In genomic region chr7:80342858-80343257, GRCm38 (mm10) we compare ENCODE assay signal across 8 mouse cellular contexts. TPM values are rescaled to one million over a fixed set of nuclear protein-coding genes. Genes with fewer than 3 reads are reported as not detected.
DNase-seq lines count a peak whose midpoint lies in the region; ATAC-seq and TF ChIP-seq lines count a peak whose summit lies in the region.

Gene Hddc3 (plus strand): TSS chr7:80343104.

- H3K4me3 ChIP-seq in bone marrow, adult 2 months (replicated peaks; ENCODE audit: control insufficient read depth, low read depth, low read length): peak within 1 kb of the TSS; percentile 83
- H3K4me3 ChIP-seq in embryonic facial prominence, embryonic 15.5 days (replicated peaks): peak within 1 kb of the TSS; percentile 58
- peak within 1 kb of the TSS; percentile 51 for H3K4me3 ChIP-seq in limb, embryonic 14.5 days (replicated peaks; ENCODE audit: low read length)
- H3K4me3 ChIP-seq in midbrain, postnatal 0 days (ENCODE audit: low read depth, low read length): peak within 1 kb of the TSS; percentile 46

- peak within 1 kb of the TSS; percentile 71 for H3K27ac ChIP-seq in bone marrow, adult 2 months (ENCODE audit: control insufficient read depth, insufficient read depth, low read depth, low read length, poor library complexity)
- H3K27ac ChIP-seq in embryonic facial prominence, embryonic 15.5 days (replicated peaks): peak within 1 kb of the TSS; percentile 75
- H3K27ac ChIP-seq in limb, embryonic 14.5 days (replicated peaks; ENCODE audit: low read depth, low read length): peak within 1 kb of the TSS; percentile 68; the same call in 1 of the 2 replicates
- peak within 1 kb of the TSS; percentile 82 for H3K27ac ChIP-seq in midbrain, postnatal 0 days (ENCODE audit: low read depth, low read length)

- peak; percentile 73 for TF ChIP-seq CTCF in bone marrow, adult 2 months (IDR thresholded peaks at IDR 0.05; ENCODE audit: control insufficient read depth, insufficient read depth, low read length)
- TF ChIP-seq CTCF in midbrain, postnatal 0 days (IDR thresholded peaks at IDR 0.05): peak; percentile 89

- peak within 1 kb of the TSS; percentile 80 for H3K4me2 ChIP-seq in embryonic facial prominence, embryonic 15.5 days (replicated peaks)
- H3K4me2 ChIP-seq in limb, embryonic 14.5 days (replicated peaks; ENCODE audit: low read depth, low read length, severe bottlenecking): peak within 1 kb of the TSS; percentile 74
- peak within 1 kb of the TSS; percentile 64 for H3K4me2 ChIP-seq in midbrain, postnatal 0 days (ENCODE audit: low read depth, low read length, poor library complexity, severe bottlenecking)

- no peaks in the 10 kb centered on the region for H3K9me3 ChIP-seq in embryonic facial prominence, embryonic 15.5 days (replicated peaks)
- H3K9me3 ChIP-seq in limb, embryonic 14.5 days (ENCODE audit: control insufficient read depth, low read length): no peaks in the 10 kb centered on the region
- no peaks in the 10 kb centered on the region for H3K9me3 ChIP-seq in midbrain, postnatal 0 days (ENCODE audit: low read length)

- peak; percentile 15; the same call in 1 of the 2 replicates for ATAC-seq in embryonic facial prominence, embryonic 15.5 days (ENCODE audit: insufficient number of reproducible peaks, low FRiP score, low TSS enrichment, low read depth)
- peak; percentile 72 for ATAC-seq in limb, embryonic 14.5 days (ENCODE audit: low FRiP score, low read depth)
- peak; percentile 51 for ATAC-seq in midbrain, postnatal 0 days (ENCODE audit: low FRiP score)

- 0 out of 2 replicates have a peak, but pooled peaks cover 4% of the 10 kb centered on the region for H3K36me3 ChIP-seq in embryonic facial prominence, embryonic 15.5 days
- H3K36me3 ChIP-seq in limb, embryonic 14.5 days (ENCODE audit: control insufficient read depth, insufficient read depth, low read length): peaks cover 6% of the 10 kb centered on the region; the same call in 1 of the 2 replicates
- no peaks in the 10 kb centered on the region for H3K36me3 ChIP-seq in midbrain, postnatal 0 days (ENCODE audit: insufficient read depth, low read length)

- H3K9ac ChIP-seq in embryonic facial prominence, embryonic 15.5 days: peak within 1 kb of the TSS; percentile 59
- peak within 1 kb of the TSS; percentile 81 for H3K9ac ChIP-seq in limb, embryonic 14.5 days (ENCODE audit: low read depth, low read length, severe bottlenecking)
- peak within 1 kb of the TSS; percentile 82 for H3K9ac ChIP-seq in midbrain, postnatal 0 days (replicated peaks; ENCODE audit: low read length, poor library complexity, severe bottlenecking)

- DNase-seq in 416B (ENCODE audit: low read depth): peak; percentile 97
- DNase-seq in heart, adult 8-10 months (ENCODE audit: low spot score): peak; percentile 90
- peak; percentile 95 for DNase-seq in kidney, adult 9 months
- DNase-seq in limb, embryonic 14.5 days (ENCODE audit: low spot score): peak; percentile 99
- peak; percentile 99 for DNase-seq in midbrain, postnatal 0 days (ENCODE audit: low spot score)
- DNase-seq in spleen, postnatal 14 days (ENCODE audit: low spot score in 2 of 2): peak; percentile 87 to 95

- peaks cover 7% of the 10 kb centered on the region for H3K4me1 ChIP-seq in bone marrow, adult 2 months (ENCODE audit: control insufficient read depth, insufficient read depth, low read length)
- H3K4me1 ChIP-seq in embryonic facial prominence, embryonic 15.5 days: peaks cover 42% of the 10 kb centered on the region
- H3K4me1 ChIP-seq in limb, embryonic 14.5 days (ENCODE audit: control insufficient read depth, insufficient read depth, low read length): peaks cover 28% of the 10 kb centered on the region
- H3K4me1 ChIP-seq in midbrain, postnatal 0 days (ENCODE audit: insufficient read depth, low read length): peaks cover 28% of the 10 kb centered on the region; the same call in 1 of the 2 replicates

- 1% methylated on average over 25 of the region's 25 CpGs for WGBS in bone marrow, adult 2 months
- whole genome bisulfite sequencing in embryonic facial prominence, embryonic 15.5 days: under 1% methylated on average over 25 of the region's 25 CpGs
- WGBS in limb, embryonic 14.5 days: 2% methylated on average over 25 of the region's 25 CpGs
- under 1% methylated on average over 25 of the region's 25 CpGs for WGBS in midbrain, postnatal 0 days

- H3K27me3 ChIP-seq in embryonic facial prominence, embryonic 15.5 days: no peaks in the 10 kb centered on the region
- no peaks in the 10 kb centered on the region for H3K27me3 ChIP-seq in limb, embryonic 14.5 days (ENCODE audit: control insufficient read depth, insufficient read depth, low read length)
- H3K27me3 ChIP-seq in midbrain, postnatal 0 days (ENCODE audit: insufficient read depth, low read length): no peaks in the 10 kb centered on the region

- TF ChIP-seq POLR2A in bone marrow, adult 2 months (IDR thresholded peaks at IDR 0.05; ENCODE audit: borderline replicate concordance, control insufficient read depth, low read depth, low read length): peak; percentile 81; the same call in 1 of the 2 replicates
- peak; percentile 96; the same call in 1 of the 2 replicates for TF ChIP-seq POLR2A in limb, embryonic 14.5 days (IDR thresholded peaks at IDR 0.05; ENCODE audit: borderline replicate concordance, extremely low read depth, insufficient read depth, insufficient read length)

RNA-seq across cellular contexts. Expression of gene Hddc3, which starts in this region (rescaled TPM):
- 5.0 and 16.2 TPM in 2 replicates for polyA plus RNA-seq in bone marrow, adult 2 months (2011; ENCODE audit: insufficient read depth, insufficient read length, low replicate concordance, missing spikeins)
- polyA plus RNA-seq in embryonic facial prominence, embryonic 15.5 days (2015; fragmentation: Nextera tagmentation; extraction: Ambion mirVana): 22.9 and 25.4 TPM in 2 replicates
- total RNA-seq in heart, adult 8-10 months (2022): 10 to 100 TPM; 33.3 to 40.0 (median 35.9) TPM
- 48.8 and 50.4 TPM in 2 replicates for polyA plus RNA-seq in limb, embryonic 14.5 days (2012; rRNA removed)
- polyA plus RNA-seq in limb, embryonic 14.5 days (2014; fragmentation: Nextera tagmentation; extraction: Ambion mirVana): 23.1 and 23.8 TPM in 2 replicates
- 35.9 and 36.7 TPM in 2 replicates for total RNA-seq in midbrain, postnatal 0 days (2014; rRNA removed)
- polyA plus RNA-seq in midbrain, postnatal 0 days (2015; fragmentation: Nextera tagmentation; extraction: Ambion mirVana): 15.1 and 16.8 TPM in 2 replicates

Comparison
In these comparisons a context has a peak if more than half of its experiments do, and no peak if none do; other contexts are left out.
1. Peak in every context shown above with its lines: DNase-seq, ATAC-seq, H3K4me3 ChIP-seq and H3K27ac ChIP-seq.
2. ATAC-seq: peak in every context shown above with its lines; median percentile 72 in limb, embryonic 14.5 days; 51 in midbrain, postnatal 0 days; 15 in embryonic facial prominence, embryonic 15.5 days.